Mouse (Mus musculus) gastrocnemius, adult 18-20 months (tissue): ENCODE results near the gene Asic5. TPM values are rescaled to one million over a fixed set of nuclear protein-coding genes. Genes with fewer than 3 reads are reported as not detected.
A peak's percentile ranks its signal among the peaks of the same experiment; 100 is the strongest.

ENCODE experiments used
- DNase-seq: peaks from one replicate; pipeline ENCODE4 v3.0.0; 2021; ENCODE audit warnings: low spot score
- long read RNA-seq, 2 experiments: library from polyadenylated mRNA; stranded (forward); transcript quantifications; one replicate each; pipeline ENCODE4 v2.0.0; 2021
- total RNA-seq, 2 experiments: library from RNA; stranded (reverse); gene quantifications; 2 replicates each; pipeline ENCODE4 v1.2.3; 2021

Gene Asic5
- not detected for total RNA-seq
- long read RNA-seq, experiment 1, result 0 reads
- long read RNA-seq, experiment 2, result 0 reads

DNA sequence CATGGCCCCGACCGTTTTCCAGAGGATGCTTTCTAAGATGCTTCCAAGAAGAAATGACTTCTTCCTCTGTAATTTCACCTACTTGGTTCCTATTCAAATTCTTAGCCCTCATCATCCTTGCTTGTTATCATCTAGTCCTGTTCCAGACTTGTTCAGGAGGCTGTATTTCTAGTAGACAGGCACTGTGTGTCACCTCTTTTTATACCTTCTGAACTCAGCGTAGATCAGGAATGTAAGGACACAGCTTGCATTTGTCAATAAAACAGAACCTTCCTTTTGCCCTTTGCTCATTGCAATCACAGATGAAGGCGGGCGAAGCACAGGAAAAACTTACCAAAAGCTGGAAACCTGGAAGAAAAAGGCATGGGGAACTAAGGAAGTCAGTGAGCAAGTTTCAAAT, at the start of gene Asic5:
TSS of gene Asic5 (plus strand) at position 301 of the 400 bp plus-strand sequence.
- DNase-seq, result no peak

DNA sequence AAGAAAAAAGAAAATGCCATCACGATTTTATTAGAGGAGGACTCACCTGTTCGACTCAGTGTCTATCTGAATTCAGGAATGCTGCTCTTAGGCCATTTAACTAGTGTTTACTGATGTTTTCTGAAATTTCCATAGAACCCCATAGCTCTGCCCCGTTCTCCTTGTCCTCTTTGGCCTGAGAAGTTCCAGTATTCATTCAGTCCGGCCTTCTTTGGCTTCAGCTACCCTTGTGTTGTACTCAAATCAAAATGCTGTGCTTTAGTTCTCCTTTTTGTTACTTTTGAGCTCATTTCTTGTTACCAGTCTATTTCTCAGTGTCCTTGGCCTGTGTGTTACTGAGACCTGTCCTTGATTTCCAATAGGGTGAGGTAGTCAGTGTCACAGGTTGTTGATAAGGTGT, 48.7 kb upstream of the Asic5 start:
- DNase-seq, result no peak

DNA sequence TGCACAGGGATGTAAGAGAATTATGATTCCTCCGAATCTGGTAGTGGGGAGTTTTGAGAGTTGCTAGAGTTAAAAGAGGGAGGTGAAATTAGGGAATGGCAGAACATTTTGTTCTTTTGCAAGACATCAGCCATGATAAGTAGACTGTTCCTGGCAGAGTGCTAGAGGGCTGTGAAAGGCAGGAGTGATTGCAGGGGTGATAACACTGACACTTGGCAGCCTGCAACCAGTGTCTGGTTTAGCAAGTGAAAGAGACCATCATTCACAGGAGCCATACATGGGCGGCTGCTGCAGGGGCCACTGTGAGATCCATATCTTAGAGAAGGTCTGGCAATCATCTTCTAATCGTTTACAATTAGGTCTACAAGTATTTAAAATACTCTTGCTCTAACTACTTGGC, 43.2 kb upstream of the Asic5 start:
- DNase-seq, result peak; percentile 10

DNA sequence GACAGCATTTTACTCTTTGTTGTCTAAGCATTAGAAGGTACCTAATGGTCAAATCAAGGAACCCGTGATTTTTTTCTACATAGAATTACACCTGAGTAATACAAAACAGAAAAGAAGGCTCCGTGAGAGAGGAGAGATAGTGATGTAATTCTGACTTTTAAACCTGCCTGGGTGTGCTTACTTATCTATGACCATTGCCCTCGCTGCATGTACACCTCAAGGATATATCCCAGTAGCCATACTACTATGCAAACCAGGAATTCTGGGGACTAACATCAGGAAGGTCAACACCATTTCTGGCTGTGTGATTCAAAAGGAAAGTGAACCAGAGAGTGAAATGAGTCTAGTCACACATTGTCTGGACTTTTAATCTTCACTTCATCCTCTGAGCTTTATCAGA, 39.7 kb upstream of the Asic5 start:
- DNase-seq, result no peak

DNA sequence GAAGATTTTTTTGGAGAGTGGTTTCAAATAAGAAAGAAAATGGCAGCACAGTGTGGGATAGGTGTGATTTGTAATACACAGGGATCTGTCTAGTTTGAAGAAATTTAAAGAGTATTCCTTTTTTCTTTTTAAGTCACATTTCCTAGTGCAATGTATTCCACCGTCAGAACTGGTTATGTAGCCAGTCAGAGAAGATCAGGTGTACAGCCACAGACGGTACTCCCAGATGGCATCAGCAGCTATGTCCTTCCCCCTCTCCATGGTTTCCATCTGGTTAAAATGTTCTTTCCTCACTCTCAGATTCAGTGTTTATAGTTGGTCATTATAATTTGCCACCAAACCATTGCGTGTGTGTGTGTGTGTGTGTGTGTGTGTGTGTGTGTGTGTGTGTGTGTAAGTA, 39.0 kb upstream of the Asic5 start:
- DNase-seq, result no peak

DNA sequence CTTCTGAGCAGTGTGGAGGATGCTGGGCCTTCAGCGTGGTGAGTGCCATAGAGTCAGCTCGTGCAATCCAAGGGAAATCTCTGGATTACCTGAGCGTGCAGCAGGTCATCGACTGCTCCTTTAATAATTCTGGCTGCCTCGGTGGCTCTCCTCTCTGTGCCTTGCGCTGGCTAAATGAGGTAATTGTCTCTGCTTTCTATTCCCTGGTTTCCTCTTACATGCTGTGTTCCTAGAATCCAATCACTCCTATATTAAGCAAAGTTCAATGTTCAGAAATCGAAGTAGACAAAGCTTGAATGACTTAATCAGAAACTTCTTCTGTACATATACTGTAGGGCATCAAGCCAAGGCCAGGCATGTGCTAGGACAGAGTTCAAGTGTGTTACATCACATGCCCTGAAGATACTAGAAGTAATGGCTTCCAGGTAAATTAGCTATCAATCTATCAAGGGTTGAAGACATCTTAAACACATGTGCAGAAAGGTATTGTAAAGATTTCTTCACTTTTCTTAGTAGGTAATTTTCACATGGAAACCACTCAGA, 37.2 kb upstream of the Asic5 start:
- no peak for DNase-seq

DNA sequence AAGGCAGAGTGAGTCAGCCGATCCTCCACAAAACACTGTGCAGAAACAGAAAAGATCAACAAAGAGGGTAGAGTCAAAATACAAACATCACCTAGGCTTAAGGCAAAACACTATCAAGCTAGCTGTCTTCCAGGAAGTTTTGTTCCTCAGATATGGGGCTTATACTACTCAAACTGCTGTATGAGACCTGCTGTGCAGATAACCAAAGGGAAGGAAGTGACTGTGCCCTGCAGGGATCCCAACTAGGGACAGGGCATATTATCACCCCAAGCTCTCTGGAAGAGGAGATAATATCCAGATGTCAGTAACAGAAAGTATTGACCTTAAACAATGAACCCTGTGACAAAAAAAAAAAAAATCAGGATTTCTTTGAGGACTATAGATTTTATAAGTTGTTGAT, 33.0 kb upstream of the Asic5 start:
- DNase-seq, result no peak

DNA sequence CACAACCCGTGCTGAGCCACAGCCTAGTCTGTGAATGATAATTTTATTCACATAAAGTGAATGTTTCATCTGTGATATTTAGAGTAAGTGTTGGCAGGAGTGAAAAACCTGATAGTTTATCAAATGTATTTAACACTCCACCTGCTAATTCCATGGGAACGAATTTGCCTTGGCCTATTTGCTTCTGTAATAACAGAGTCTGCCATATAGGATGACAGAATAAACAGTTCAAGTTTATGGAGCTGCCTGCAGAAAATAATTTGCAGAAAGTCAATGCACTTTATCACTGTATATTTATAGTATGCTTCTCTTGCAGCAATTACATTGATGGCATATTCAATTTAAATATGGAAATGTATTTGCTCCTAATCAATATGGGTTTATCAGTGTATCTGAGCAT, 30.3 kb upstream of the Asic5 start:
- DNase-seq, result no peak

DNA sequence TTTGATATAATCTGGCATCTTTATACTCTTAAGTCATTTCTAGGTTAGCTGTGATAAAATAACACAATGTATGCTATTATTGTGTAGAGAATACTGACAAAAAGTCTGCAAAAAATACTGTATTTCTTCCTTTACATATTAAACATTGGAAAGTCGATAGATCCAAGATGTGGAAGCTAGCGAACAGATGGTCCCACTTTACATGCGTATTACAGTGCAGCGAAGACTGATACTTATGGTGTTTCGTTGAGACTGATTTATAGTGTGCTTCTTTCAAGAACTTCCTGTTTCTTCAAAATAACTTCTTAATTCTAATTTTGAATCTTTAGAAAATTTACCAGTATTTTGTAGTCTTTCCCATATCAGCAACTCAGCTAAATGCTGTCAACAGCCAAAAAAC, 24.6 kb upstream of the Asic5 start:
- DNase-seq, result no peak

DNA sequence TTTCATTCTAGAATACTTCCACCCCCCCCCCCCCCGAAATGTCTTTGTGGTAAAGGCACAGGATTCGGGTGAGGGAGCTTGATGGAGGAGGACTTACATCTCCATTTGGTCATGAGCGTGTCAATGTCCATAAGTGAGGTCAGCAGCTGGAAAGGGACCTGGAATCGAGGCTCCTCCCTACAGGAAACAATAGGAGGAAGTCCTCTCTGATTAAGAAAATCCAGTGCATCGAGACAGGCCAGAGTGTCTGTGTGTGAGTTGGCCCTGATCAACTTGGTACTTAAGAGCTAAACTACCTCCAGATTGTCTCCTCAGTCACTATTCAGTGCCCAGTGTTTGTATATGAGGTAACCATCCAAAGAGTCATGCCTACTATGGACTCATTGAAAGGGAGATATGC, 20.8 kb upstream of the Asic5 start:
- DNase-seq, result no peak

DNA sequence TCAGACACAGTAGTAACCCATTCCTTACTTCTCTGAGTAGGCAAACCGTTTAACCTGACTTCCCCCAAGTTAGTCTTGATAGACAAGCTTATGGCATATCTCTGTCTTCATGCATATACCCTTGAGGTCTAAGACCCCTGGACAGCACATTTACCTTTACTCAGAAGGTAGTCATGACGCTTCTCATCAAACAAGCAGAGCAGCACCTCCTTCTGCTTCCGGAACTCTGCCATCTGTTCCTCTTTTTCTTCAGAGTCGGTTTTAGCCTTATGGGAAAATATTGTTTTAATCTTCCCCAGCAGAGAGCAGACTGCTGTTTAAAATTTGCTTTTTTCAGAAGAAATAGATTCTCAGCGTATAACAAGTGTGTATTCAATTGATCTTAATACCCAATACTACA, 18.3 kb upstream of the Asic5 start:
- DNase-seq, result no peak

DNA sequence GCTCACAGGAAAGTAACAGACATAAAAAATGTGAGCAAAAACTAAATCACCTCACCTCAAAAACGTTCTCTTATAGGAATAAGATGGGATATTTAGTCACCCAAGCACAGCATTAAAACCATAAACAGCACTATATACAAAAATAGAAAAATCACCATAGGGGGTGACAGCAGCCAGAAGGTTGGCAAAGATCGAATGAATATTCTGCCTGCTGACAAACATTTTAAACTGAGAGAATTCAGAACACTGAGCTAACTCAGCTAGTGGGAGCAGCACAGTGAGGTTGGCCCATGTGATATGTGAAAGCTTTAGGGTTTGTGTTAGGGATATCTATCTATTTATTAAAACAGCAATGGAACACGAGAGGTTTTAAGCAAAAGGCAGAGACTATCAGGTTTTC, 17.5 kb upstream of the Asic5 start:
- DNase-seq, result no peak

DNA sequence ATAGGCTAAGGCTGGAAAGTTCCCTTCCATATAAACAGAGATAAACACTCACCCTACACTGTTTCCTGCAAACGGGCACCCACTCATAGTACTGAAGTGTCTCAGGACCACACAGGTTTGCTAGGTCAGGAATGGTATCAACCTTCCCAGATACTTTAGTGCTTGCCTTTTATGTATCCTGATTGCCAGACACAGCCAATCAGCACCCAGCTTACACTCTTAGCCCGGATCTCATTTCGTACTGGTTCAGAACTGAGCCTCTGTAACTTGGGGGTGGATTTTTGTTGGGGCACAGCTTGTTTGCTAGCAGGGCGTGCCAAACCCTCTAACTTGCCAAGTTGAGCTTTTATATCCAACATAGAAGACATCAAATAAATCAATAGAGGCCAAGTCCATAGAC, 6.5 kb upstream of the Asic5 start:
- DNase-seq, result no peak

DNA sequence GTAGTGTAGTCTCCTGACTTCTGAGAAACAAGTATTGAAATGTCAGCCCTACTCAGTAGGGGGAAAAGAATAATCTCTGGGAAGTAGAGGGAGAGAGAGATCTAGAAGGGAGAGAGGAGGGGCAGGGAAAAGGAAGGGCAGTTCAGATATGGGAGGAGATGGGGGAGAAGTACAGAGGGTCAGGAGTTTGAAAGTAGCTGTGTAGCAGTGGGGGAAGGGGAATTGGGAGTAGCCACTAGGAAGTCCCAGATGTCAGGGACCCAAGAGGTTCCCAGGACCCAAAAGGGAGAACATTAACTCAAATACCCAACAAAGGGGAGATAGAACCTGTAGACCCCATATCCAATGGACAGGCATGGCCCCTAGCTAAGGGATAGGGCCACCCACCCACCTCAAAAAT, 6.0 kb upstream of the Asic5 start, which contains the start of gene Tdo2:
TSS of gene Tdo2 (minus strand) at position 101 of the 400 bp plus-strand sequence.
- no peak for DNase-seq

DNA sequence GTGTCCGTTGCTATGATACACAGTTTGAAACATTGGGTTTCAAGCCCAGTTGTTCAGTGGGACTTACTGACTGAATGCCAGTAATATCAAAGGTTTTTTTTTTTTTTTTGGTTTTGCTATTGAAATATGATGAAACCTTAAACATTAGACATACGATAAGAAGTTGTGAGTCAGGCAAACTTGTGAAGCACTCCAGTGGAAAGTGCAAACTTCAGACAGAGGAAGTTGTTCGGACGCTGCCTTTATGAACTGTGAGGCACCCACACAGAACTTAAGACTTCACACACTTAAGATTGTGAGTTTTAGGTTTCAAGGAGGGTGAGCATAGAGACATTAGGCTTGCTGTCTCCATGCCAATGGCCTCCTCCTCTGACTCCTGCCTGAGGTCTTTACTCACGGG, 514 bp upstream of the Asic5 start:
- DNase-seq, result no peak

DNA sequence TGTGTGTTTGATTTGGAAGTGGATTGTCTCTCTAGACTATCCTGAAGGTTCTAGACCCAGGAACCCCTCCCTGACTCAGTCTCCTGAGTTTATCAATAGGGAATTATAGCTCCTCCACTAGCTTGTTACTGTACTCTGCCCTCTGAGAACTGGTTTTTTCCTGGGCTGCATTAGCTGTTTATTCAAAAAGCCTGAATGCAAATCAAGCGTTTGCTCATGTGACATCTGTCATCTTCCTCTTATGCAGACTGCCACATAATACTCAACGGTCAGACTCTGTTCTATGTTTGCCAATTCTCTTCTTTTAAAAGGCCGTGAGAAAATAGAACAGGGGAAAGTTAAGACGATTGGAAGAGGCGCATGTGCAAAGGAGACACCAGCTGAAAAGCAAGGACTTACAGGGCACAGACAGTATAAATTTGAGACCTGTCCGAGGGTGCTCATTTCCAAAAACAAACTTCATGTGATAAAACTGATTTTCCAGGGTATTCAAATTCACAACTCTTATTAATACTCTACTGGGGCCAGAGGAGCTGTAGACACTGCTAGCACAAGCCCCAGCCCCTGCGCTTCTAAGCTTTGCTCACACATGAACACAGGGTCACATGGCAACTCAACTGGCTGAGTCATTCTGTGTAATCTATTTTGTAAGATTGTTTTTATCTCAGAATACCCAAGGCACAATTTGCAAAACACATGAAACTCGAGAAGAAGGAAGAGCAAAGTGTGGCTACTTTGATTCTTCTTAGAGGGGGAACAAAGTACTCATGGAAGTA, 1.2 kb downstream of the Asic5 start:
- no peak for DNase-seq

DNA sequence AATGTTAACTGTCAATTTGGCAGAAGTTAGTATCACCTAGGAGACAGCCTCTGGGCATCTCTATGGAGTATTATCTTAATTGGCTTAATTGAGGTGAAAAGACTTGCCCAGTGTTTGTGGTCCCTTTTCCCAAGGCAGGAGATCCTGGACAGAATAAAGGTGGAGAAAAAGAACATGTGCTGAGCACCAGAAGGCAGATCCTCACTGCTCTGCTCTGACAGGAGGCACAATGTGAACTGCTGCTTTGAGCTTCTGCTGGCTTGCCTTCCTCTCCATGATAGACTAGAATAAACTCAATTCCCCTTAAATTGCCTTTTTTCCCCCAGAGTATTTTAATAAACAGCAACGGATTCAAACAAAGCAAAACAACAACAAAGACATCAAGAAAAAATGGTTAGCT, 3.0 kb downstream of the Asic5 start:
- no peak for DNase-seq

DNA sequence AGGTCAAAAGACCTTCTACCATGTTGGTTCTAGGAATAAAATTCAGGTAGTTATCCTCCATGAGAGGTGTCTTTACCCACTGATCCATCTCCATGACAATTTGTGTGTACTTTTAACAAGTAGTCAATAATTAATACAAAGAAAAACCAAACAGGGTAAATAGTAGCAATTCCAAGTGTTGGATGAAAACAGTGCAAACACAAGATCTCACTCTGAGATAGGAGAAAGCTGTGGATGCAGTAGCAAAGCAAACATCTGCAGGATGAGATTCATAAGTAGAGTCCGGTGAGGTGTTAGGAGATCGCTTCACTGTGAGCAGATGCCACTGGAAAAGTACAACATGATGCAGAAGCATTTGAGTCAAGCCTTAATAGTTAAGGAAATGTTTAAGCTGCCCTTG, 4.0 kb downstream of the Asic5 start:
- DNase-seq, result no peak

DNA sequence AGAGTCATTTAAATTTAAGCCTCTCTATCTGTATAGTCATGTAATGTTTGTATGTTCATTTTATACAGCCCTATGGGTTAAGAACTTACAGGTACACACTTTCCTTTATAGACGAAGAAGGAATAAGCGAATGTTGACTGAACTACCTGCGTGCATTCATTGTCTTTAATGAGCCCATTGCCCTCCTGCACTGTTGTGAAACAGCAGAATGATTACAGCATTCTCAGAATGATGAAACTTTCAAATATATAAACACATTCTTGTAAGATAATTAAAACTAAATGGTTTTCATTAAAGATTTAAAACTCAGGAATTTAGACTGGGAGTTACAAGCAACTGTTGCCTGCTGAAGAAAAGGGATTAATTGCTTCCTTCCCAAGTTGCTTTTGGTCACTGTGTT, 5.5 kb downstream of the Asic5 start:
- DNase-seq, result no peak

DNA sequence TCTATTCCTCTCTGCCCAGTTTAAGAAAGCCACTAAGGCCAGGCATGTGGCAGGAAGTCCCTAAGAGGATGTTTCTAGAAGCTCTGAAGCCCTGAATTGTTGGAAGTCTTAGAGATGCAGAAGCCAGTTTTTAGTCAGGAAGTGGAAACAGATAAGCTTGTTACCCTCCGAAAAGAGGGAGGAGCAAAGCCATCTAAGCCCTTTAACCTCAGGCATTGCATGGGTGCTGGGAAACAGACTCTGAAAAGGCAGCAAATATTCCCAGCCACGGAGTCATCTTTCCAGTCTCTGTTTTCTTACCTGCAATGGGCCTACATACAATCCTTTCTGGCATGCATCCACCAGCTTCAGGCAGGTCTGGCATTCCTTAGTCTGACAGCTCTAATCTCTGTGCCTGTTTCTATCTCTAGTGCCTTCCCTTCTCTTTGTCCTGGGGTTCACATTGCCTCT, 7.6 kb downstream of the Asic5 start:
- no peak for DNase-seq

DNA sequence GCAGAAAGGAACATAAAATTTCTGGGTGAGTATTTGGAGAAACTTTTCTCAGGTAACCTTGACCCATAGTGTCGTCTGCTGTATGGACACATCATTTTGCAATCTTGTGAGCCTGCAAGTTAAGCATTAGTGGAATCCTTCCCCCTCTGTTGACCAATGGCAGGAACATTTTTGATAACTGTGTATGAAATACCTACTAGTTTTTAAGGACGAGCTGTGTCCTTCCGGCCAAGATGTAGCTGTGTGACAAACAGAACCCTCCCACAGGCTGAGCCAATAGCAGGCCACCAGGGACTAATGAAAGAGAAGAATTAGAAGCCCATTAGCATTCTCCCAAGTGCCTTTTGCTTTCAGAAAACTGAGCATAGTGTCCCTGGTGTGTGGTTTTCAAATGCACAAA, 8.4 kb downstream of the Asic5 start:
- DNase-seq, result no peak

DNA sequence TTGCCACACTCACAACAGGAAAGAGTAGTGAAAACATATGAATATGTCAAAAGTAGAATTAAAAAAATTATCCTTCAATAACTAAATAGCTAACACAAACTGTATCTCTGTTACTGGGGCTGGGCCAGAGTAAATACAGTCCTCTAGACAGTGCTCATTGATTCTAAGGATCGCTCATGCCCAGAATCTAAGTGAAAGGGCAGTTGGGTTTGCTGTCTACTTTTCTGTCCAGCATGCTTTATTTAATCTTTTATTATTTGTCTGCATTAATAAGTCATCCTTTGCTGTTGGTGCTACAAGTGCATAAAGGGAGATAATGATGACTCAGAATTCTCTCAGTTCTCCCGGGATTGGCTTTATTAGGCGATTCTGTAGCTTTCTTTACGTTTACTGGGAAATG, 13.3 kb downstream of the Asic5 start:
- DNase-seq, result no peak

DNA sequence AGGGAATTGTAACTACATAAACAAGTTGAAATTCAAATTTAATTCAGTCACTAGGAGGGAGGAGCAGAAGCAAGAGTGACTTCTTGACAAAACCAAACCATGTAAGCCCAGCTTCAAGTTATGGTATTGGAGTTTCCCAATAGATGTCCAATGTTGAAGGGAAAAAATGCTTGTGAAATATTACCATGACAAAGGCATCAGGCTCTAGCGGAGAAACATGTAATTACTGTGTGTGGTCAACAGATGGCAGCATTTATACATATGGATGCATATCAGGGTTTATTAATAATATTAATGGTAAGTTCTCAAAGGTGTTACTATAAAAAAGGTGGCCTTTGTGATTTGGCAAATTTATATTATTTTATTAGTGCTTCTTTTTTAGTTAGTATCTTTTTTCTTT, 13.9 kb downstream of the Asic5 start:
- DNase-seq, result peak; percentile 39
